Mouse (Mus musculus) cerebellum, adult 18-20 months (tissue): ENCODE results near the gene Gm1043.

Source experiments
- DNase-seq, 2 experiments: peaks; one replicate each; pipeline ENCODE4 v3.0.0; 2021

Gene Gm1043

DNA sequence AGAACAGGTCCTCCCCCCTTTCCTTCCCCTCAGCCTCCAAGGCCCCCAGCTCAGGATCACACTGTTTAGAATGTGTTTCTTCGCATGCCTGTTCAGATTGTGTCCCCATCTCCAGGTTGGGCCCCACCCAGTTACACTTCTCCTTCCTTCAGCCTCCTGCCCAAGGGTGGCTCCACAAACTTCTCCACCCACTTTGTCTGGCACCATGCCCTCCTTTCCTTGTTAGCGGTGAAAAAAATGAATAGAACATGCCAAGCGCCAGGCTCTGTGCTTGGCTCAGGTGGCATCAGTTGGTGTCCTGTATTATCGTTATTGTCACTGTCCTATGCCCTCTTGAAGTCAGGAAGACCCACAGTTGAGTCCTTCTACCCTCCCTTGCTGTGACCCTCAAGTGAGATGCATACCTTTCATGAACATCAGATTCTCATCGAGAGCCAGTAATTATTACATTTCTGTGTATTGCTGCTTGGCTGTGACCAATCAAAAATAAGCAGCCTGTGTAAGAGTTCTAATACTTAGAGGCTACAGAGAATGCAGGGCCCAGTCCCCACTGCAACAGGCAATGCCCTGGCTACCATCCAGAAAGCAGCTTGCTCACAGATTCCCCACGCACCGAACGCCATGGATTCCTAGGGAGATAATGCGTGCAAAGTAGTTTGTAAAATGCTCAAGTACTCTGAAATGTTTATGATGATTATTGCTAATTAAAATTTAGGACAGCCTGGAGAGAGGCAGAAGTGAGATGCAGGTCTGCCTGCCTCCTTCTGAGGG is 128.0 kb downstream of the Gm1043 start:
- DNase-seq = no peak

DNA sequence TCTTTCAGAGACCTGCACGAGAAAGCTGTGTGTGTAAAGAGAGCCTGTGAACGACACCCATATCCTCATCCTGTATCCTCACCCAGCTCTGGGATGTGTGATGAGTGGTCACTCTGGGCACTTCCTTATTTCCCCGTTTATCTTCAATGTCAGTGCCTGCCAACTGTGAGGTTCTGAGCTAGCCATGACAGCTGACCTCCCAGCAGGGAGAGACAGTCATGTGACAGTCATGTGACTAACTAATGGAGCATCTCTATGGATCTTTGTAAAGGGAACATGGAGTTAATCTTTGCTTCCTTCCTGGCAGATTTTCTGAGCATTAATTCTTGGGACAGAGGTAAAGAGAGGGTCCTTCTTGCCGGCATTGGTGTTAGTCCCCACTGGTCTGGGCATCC is 128.5 kb downstream of the Gm1043 start:
- no peak for DNase-seq

DNA sequence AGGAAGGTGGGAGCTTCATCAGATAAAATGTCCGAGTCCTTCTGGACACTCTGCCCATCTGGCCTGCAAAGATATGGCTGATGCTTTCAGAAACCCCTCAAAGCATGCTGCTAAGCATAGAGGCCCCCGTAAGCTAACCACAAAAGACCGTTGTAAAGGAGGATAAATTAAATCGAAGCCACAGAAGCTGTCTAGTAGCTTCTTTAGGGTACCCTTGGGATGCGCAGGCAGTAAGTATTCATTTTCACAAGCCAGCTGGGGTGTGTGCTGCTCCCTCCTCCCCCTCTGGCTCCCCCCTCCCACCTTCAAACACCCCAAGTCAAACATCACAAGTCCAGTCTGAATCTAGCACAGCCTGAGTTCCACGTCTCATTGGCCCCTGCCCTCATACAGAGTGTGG is 129.4 kb downstream of the Gm1043 start:
- DNase-seq = no peak

DNA sequence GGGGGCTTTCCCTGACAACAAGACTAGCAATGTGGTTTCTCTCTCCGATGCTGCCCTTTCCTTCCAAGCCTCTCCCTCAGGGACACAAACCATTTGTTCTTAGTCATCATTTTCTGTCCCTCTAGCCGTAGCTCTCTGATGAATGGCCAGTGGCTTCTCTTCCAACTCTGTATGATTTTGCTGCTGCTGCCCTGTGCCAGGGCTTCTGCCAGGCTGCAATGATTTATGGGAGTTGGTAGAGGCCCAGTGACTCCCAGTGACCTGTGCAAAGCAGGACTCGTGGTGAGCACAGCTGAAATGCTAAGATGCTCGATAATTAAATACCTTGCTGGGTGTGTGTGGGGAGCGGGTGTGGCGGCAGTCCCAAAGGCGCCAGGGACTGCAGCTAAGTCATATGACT is 130.1 kb downstream of the Gm1043 start:
- DNase-seq = no peak

DNA sequence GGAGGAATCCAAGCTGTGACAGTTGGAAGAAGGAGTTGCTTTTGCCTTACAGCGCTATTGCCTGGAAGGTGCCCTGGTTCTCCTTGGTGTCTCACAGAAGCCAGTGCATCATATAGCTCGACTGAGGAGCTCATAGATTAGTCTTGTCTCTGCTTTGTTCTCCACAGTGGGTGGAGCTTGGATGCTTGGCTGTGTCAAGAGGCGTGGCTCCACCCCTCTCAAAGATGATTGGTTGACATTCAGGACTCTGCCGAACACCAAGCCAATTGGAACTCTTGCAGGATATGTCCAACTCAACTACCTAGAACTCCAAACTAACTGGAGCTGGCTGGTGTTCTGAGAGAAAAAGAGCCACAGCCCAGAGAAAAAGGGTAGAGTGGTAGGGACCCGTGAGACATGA is 134.4 kb downstream of the Gm1043 start:
- no peak for DNase-seq

DNA sequence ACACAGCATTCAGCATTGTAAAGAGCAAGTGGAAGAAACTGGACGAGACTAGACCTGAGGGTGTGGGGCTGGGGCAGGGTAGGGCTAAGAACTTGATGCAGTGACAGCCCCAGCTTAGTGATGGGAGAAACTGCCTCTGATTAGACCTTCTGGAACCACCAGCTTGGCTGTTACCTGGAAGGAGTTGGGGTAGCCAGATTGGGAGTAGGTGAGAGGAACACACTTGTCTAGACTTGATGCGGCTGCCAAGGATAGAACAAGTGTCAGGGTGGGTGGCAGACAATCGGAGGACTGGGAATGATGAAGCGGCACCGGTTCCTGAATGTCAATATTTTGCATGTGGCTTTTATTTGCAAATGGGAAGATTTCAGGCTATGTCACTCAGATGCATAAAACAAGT is 135.4 kb downstream of the Gm1043 start:
- no peak for DNase-seq

DNA sequence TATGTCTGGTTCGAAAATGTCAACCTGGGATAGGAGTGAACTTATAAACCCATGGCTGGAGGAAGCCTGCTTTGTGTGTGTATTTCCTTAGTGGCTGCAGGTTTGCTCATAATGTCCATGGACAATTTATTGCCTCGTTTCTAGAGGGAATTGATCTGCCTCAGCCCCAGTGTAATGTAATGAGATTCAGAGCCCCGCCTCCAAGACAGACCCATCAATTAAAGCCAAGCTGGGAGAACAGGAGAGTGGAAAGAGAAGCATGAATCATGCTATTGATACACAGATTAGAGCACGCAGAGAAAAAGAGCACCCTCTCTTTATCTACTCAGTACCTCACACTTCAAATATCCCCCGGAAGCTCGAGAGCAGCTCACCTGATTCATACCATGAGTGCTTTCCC is 136.4 kb downstream of the Gm1043 start:
- DNase-seq = no peak

DNA sequence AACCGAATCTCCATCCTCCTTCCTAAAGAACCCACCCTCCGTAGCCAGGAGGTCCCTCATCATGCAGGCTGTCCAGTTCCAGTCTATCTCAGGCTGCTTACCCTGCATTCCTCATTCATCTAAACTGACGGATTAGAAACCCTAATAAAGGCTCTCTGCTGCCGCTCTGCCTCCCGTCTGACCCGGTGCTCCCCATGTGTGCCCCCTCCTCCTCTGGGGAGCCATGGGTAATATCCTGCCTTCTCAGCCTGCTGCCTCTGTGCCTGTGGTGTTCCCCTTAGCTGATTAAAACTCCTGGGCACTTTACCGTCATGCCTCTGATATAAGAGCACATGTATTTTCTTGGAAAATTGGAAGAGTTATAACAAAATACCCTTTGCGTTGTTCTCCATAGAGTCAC is 137.1 kb downstream of the Gm1043 start:
- no peak for DNase-seq

DNA sequence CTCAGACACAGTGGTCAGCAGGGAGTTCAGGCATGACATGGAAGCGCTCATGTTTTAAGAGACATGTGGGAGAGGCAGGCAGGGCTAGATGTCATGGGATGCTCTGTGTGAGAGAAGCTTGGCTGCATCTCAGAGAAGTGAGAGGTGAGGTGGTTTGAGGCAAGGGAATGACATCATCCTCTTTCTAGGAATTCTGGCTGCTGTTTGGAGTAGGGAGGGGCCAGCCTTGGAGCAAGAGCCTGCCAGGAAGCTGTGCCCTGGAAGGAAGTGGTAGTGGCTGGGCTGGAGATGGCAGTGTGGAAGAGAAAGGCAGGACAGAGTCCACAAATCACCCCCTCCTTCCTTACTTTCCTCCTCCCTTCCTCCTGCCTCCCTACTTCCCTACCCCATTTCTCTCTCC is 140.5 kb downstream of the Gm1043 start:
- no peak for DNase-seq

DNA sequence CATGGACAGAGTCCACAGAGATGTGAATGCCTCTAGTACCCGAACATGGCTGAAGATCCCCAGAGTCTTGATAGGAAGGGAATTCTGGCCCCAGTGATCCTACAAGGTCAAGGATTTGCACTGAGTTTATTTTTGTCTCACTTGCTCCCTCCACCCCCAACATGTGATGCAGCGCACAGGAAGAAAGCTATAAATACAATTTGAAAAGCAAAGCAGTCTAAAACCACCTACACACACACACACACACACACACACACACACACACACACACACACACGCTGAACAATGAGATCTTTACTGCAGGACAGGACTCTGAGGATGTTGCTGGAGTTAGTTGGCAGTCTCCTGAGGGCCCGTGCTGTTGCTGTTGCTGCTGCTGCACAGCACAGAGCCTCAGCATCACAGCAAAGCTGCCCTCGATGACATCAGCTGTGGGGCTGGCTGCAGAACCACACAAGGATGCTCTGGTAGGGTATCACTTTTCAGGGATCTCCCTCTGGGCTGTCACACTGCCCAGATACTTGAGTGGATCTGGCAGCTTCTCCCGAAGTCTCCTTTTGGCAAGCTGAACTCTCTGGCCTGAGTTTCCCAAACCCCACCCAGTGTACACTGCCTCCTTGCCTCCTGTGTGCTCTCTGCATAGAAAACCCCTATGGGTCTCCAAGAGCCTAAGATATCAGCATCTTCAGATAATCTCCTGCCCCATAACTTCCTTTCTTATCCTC is 142.9 kb downstream of the Gm1043 start:
- no peak for DNase-seq

DNA sequence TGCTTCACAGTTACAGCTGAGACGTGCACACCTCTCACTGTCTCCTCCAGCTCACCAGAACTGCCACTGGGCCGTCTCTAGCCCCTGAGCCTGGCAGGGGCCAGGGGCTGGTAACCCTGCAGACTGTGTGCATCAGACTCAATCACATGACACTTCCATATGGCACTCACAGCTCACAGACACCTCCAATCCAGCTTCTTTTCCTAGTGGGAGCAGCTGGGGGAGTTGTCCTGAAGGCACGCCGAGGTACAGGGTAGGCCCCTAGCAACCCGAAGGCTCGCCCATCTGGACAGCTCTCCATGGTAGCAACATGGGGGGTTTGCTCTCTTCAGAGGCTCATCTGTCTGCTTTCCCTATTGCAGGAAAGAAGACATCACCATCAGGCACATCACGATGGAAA is 143.7 kb downstream of the Gm1043 start:
- no peak for DNase-seq

DNA sequence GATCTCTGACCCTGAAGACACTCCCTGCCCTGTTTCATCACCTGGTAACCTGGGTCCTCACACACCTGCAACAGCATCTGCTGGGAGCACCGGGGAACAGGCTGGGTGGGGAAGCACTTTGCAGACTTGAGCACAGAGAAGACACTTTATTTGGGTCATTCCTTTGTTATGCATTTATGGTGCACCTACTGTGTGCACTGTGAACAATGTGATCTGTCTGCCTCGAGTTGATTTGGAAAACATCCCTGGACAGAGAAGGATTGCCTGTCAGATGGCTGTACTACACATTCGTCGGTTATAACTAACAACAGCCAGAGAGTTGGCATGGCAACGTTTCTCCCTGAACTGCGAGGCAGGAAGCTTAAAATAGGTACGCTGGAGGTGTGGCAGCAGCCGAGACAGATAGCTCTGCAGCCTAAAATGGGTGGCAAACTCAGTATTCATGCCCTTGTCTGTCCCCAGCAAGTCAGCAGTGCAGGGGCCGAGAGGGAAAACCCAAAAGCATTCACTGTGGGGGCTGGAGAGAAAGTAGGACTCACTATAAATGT is 147.9 kb downstream of the Gm1043 start:
- no peak for DNase-seq

DNA sequence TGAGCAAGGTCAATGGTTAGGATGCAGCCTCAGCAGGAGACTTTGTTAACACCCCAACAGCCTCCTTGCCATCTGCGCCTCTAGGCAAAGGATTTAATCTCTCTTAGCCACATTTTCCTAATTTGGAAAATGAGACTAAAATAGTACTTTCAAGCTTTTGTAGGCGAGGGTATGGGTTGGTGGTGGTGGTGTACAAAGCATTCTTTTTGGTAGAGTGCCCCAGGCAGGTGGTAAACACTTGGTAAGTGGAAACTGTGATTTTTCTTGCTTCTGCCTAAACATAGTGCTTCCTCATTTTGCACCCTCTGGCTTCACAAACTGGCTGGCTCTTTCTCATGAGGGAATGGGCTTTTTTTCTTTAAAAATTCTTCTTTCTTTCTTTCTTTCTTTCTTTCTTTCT is 153.5 kb downstream of the Gm1043 start:
- no peak for DNase-seq

DNA sequence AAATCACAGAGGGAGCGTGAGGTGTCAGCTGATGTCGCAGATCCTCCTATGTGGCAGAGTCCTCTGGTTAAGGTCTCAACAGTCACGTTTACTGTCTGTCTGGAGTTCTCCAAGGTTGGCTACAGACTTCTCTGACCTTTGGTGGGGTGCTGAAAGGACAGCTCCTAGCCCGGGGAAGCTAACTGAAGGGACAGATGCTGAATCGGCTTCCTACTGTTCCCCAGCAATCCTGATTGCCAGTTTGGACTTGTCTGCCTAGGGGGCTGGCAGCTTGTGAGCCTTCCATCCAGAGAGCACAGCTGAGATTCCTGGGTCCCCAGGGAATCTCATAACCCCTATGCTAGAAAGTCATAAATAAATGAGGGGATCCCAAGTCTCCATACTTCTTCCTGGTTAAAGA is 155.4 kb downstream of the Gm1043 start:
- no peak for DNase-seq

DNA sequence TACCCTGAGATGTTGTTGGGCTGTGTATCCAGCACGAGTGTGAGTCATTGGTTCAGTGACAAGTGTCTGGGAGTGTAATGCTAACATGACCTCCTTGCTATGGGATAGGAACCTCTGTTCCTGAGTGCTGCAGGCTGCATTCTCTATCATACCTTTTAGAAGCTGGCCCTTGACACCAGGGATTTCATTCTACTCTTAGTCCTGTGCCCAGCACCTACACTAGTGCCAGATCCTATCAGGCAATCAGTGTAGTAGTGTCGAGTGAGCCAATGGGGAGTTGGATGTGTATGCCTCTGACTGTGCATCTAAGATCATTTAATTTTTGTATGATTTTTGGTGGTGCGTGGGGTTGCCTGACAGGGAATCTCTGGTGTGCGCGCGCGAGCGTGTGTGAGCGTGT is 156.1 kb downstream of the Gm1043 start:
- DNase-seq = no peak

DNA sequence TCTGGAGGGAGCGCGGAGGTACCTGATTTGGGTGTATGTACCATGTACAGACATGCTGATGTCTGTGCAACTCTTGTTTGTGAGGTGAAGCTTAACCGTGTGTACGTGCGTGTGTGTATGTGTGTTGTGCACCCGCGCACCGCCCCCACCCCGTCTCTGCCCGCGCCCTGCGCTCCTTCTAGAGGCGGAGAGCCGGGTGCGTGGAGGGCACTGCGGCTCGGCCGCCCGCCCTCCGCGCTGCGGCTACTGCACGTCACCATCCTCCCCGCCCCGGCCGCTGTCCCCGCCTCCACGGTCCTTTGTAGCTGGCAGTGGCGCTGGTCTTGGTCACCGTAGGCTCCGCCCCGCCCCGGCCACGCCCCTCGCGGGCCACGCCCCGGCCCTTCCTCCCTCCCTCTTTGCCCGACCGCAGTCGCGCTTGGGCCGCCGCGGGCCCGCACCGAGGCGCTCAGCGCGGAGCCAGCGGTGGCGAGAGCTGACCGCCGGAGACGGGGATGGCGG is 156.5 kb downstream of the Gm1043 start, which contains the start of gene Crmp1:
TSS of gene Crmp1 (plus strand) at position 290 of the 501 bp plus-strand sequence.
- peak; percentile 97 for DNase-seq

DNA sequence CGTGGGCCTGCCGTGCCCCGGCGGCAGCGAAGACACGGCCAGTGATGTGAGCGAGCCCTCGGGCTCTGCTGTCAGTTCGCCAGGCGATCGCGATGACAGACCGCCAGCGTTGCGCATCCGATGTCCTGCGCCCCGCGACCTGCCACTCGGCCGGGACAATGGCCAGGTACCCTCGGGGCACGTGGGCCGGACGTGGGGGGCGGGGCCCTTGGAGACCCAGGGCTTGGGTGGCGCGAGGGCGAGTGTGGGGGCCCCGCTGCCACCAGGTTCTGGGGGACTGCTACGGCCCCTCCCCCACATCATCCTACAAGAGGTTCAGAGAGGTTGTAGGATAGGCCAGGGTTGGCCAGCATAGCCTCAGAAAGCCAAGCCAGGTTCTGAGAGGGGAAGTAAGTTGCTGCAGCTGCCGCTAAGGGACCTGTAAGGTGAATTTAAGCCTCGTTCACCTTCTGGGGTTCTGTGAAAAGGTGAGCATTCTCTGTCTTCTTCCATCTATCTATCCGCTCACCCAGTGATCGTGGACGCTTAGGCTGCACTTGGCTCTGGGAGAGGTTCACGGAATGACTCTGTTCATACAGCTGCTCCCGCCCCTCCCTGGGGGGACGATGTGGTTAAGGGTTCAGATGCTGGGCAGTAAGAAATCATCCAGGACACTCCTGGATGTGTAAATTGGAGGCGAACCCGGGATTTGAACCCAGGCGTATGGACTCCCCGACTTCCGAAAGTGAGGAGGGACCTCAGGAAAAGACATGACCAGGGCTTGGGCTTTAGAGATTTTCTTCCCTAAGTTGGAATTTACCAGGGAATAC is 157.4 kb downstream of the Gm1043 start:
- DNase-seq = peak; percentile 59 to 73

DNA sequence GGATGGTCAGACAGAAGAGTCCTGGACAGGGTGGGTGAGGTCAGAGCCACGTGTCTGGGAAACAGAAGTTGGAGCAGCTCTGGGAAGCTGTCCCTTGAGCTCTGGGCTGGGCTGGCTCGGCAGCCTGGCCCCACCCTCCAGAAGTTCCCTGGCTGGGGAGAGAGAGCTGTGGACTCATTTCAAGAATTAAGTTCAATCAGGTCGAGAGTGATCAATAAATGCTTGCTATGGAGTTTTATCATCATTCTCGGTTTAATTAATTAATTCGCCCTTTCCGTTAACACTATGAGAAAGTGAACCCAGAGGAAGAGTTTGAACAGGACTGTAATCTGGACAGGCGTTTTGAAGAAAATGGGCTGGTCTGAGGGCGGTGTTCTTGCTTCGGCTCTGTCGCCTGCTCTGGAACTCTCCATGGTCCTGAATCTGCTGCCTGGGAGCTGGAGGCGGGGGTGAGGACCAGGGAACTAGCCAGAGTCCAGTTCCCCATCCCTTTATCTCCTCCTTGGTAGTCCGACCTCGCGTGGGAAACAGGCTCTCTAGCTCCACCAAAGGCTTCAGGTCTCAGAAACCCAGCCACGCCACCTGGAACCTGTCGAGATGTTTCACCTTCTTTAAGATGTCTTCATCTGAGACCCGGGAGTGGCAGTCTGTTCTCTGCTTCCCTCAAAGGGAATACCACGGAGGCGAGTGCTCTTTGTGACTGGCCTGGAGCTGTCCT is 158.2 kb downstream of the Gm1043 start:
- peak; percentile 54 to 57 for DNase-seq

DNA sequence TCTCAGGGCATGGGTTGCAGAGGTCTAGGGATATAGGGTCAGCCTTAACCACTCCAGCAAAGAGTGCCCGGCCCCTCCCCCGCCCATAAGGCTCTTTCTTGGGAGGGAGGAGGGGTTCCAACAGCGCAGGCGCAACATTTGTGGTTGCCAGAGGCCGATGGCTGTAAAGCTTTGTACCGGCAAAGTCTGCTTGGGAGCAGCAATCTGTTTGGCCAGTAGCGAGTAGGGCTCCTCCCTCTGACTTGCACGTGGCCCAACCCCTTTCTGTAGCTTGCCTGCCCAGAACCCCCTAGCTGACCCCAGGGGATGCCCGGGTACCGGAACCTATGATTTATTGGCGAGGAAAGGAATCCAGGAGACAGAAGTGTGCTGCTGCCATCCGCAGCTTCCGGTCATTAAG is 159.0 kb downstream of the Gm1043 start:
- peak; percentile 73 to 80 for DNase-seq

DNA sequence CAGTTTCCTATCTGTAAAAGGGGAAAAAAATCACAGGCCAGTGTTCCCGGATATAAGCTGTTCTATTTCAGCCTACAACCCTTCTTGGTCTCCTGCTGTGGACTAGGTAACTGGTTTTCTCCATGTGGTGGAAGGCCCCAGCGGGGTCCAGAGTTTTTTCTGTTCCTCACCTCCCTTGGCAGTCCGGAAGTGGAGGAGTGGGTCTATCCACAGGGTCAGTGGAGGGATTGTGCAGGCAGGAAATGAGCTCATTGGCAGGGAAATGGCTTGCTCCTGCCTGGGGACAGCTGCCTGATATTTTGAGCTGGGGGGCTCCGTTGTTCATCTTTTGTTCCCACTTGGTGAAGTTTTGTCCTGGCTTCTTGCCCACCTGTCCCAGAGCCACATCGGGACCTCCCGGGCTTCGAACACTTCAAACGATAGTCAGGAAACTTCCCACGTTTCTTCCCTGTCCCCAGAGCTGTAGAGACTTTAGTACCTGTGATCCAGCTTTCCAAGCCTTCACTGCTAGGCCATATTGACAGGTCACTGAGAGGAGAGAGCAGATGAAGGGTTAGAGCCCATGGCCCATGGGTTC is 159.6 kb downstream of the Gm1043 start:
- DNase-seq = peak; percentile 26 to 37

DNA sequence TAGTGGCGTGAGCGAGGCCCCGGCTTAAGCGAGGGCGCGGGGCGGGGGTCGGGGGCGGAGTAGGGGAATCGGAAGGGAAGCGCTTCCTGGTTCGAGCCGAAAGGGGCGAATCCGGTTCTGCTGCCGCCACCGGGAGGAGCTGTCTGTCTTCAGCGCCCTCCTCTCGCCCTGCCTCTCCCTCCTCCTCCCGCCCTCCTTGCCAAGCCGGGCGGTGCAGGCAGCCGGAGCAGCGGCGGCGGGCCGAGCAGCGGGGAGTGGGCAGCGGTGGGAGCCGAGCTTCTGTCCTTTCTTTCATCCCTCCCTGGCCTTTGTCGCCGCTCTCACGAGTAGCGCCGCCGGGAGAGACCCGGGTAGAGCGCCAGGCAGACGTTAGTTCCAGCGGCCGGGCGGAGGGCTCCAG is 160.5 kb downstream of the Gm1043 start:
- peak; percentile 84 to 90 for DNase-seq
